12 mouse cellular contexts compared by ENCODE assay signal in genomic region chr15:25291231-25291691, GRCm38 (mm10).
DNase-seq lines count a peak whose midpoint lies in the region; ATAC-seq and TF ChIP-seq lines count a peak whose summit lies in the region.
"Had no signal": no experiment of that assay in that cellular context is flagged by ENCODE, and none has a peak within 500 bp of the region (broad histone marks: within the 10 kb centered on the region; RNA-seq: fewer than 3 reads in every experiment).

No protein-coding gene starts in this region.

- peak; percentile 21; the same call in 1 of the 2 replicates for ATAC-seq in cerebellum, adult (ENCODE audit: insufficient number of reproducible peaks, low FRiP score, low TSS enrichment)

- peak overlapping the region; percentile 36; the same call in 1 of the 2 replicates for H3K27ac ChIP-seq in forebrain, embryonic 10.5 days
- no peak overlapping the region for H3K27ac ChIP-seq in thymus, adult 2 months (ENCODE audit: control insufficient read depth, insufficient read depth, low read length)
- H3K27ac ChIP-seq: limb, embryonic 12.5 days had no signal

- peak overlapping the region; percentile 17; the same call in 1 of the 2 replicates for H3K4me3 ChIP-seq in forebrain, embryonic 10.5 days
- H3K4me3 ChIP-seq in thymus, adult 2 months (ENCODE audit: control insufficient read depth, insufficient read depth, low read length) = no peak overlapping the region
- H3K4me3 ChIP-seq: limb, embryonic 12.5 days had no signal

- TF ChIP-seq POLR2A in thymus, adult 2 months (IDR thresholded peaks at IDR 0.05; ENCODE audit: control insufficient read depth, extremely low read depth, insufficient read depth, low read length, poor library complexity) = no peak

- H3K27me3 ChIP-seq in forebrain, embryonic 10.5 days (ENCODE audit: poor library complexity, severe bottlenecking) = no peaks in the 10 kb centered on the region
- H3K27me3 ChIP-seq in thymus, adult 2 months (ENCODE audit: control insufficient read depth, insufficient read depth, low read length) = no peaks in the 10 kb centered on the region

- H3K9me3 ChIP-seq in forebrain, embryonic 10.5 days = no peaks in the 10 kb centered on the region
- H3K9me3 ChIP-seq: limb, embryonic 12.5 days had no signal

- DNase-seq in cerebellum, adult 11-12 months = no peak
- peak; percentile 28 for DNase-seq in forebrain, embryonic 10.5 days (ENCODE audit: extremely low spot score, low spot score)
- DNase-seq in layer of hippocampus, postnatal 10 days (ENCODE audit: low spot score in 2 of 2) = peak; percentile 64 to 75
- DNase-seq in retina, embryonic 14.5 days (ENCODE audit: low spot score) = peak; percentile 63
- DNase-seq in spleen, adult 18-20 months = no peak
- DNase-seq in thymus, adult 2 months = no peak
- no peak for DNase-seq in yolk sac, embryonic 10.5 days (ENCODE audit: low spot score)
- DNase-seq: cerebellum, postnatal 36 days; heart, postnatal 14 days; thymus, postnatal 4 days had no signal

- no peaks in the 10 kb centered on the region for H3K36me3 ChIP-seq in forebrain, embryonic 10.5 days (replicated peaks)
- no peaks in the 10 kb centered on the region for H3K36me3 ChIP-seq in thymus, adult 2 months (ENCODE audit: control insufficient read depth, insufficient read depth, low read length)
- H3K36me3 ChIP-seq: limb, embryonic 12.5 days had no signal

- 49% methylated on average over 10 of the region's 10 CpGs for WGBS in forebrain, embryonic 10.5 days
- 99% methylated on average over 10 of the region's 10 CpGs for WGBS in thymus, adult 2 months

- TF ChIP-seq CTCF in thymus, adult 2 months (IDR thresholded peaks at IDR 0.05; ENCODE audit: borderline replicate concordance, control insufficient read depth, extremely low read depth, insufficient read depth, low read length, poor library complexity) = no peak

- H3K4me1 ChIP-seq in forebrain, embryonic 10.5 days = peaks cover 16% of the 10 kb centered on the region
- no peaks in the 10 kb centered on the region for H3K4me1 ChIP-seq in thymus, adult 2 months (replicated peaks; ENCODE audit: control insufficient read depth, insufficient read depth, low read length)
- H3K4me1 ChIP-seq: limb, embryonic 12.5 days had no signal

Comparison
In these comparisons a context has a peak if more than half of its experiments do, and no peak if none do; other contexts are left out.
1. DNase-seq: peak in forebrain, embryonic 10.5 days (single experiment), layer of hippocampus, postnatal 10 days (2 of 2) and retina, embryonic 14.5 days (single experiment); none in cerebellum, adult 11-12 months (single experiment), spleen, adult 18-20 months (0 of 2), thymus, adult 2 months (single experiment) and yolk sac, embryonic 10.5 days (single experiment).